Mouse (Mus musculus): Measurements from ENCODE around the gene Rpl13. TPM values are rescaled to one million over a fixed set of nuclear protein-coding genes. Genes with fewer than 3 reads are reported as not detected.
"Not testable (repeated sequence)": the region's sequence is repeated elsewhere in the genome, so short reads cannot be mapped to it uniquely, and the experiment has no call there.

Rpl13 gene
- 100 to 1,000 TPM; 706 to 750 TPM for total RNA-seq (2021)
- long read RNA-seq, experiment 1, transcript Rpl13-201 (6 exons, 780 nt) = major isoform, 1,129 of 1,180 reads
- long read RNA-seq, experiment 1, partial matches to known transcripts = 28 of 1,180 reads
- long read RNA-seq, experiment 1, other reads (novel, unspliced or antisense) = 22 of 1,180 reads
- long read RNA-seq, experiment 2, transcript Rpl13-201 (6 exons, 780 nt) = major isoform, 518 of 548 reads
- long read RNA-seq, experiment 2, partial matches to known transcripts = 21 of 548 reads
- long read RNA-seq, experiment 2, other reads (novel, unspliced or antisense) = 9 of 548 reads

DNA sequence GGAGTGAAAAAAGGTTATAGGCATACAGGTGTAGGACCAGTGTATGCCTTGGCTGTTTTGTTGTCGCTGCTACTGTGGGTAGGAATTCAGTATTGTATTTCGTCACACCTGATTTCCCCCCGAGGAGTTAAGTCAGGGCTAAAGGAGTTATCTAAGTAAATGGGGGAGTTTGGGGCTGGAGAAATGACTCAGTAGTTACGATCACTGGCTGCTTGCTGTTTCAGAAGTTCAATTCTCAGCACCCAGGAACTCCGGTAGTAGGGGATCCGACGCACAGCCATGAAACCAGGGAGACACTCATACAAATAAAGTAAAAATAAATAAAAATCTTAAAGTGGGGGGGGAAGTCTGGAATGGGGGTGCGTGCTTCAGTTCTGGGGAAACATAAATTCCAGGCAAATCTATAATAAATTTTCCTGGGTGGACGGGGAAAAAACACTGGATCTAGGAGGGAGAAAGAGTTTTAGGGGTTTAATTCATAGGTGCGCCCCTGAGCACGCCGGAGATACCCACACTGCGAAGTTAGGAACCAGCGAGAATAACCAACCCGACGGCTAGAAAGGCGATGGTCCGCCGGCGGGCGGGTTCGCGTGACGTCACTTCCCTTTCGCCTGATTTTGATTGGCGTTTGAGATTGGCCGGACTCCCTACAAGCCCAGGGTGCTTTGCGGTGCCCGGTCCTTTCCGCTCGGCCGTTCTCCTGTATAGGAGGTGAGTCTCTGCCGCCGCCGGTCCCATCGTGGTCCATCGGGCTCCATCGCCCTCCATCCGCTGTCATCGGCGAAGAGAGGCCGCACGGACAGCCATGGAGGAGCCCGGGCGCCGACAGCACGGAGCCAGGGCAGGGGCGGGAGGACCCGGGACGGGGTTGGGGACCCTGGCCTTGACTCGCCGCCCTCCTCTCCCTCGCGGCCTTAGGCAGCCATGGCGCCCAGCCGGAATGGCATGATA lies at the start of gene Rpl13:
Gene Rpl13 (plus strand): TSS at position 616 of the 951 bp plus-strand sequence.
- DNase-seq = peak; percentile 97 to 98

DNA sequence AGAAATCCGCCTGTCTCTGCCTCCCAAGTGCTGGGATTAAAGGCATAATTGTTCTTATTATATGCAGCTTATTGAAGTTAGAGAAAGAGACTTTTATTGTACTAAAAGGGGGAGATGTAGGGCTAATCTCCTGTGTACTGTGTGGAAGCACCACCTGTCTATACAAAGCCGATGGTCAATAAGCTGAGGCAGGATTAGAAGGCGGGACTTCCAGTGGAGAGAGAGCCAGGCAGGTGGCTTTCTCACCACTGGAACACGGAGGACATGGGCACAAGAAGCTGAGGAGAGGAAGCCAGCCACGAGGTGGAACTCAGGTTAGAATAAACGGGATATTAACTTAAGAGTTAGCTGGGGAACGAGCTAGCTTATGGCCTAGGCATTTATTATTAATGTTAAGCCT lies 39.4 kb upstream of the Rpl13 start, which contains the start of gene Spg7:
Gene Spg7 (plus strand): TSS at position 222 of the 400 bp plus-strand sequence.
- no peak for DNase-seq

DNA sequence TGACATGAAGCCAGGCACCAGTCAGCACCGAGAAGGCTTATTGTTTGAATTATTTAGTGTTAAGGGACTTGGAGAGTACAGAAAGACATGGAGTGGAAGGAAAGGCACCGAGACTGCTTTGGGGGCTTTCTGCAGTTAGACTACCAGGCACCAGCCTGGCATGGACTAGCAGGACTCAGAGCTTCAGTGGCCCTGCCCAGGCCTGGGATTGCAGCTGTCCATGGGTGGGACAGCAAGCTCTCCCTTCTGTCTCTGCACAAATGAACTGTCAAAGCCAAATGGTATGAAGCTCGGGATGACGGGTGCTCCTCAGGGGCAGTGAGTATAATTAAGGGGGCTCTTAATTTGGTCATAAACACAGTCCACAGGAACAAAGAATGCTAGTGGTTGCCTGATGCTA lies 38.1 kb upstream of the Rpl13 start:
- DNase-seq = no peak

DNA sequence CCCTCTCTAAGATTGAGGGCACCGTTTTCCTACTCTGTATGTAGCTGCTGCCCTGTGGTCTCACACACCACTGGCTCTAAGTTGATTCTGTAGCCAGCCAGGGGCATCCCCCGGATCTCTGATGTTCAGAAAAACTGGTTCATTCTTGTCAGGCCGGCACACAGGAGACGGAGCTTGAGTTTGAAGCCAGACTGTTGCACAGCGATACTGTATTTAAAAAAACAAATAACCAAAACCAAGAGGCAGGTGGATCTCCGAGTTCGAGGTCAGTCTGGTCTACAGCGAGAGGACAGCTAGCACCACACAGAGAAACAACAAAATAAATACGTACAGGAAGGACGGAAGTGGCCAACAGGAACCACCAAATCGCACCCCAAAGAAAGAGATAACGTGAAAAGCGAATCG lies 37.3 kb upstream of the Rpl13 start:
- DNase-seq = peak; percentile 15 to 33

DNA sequence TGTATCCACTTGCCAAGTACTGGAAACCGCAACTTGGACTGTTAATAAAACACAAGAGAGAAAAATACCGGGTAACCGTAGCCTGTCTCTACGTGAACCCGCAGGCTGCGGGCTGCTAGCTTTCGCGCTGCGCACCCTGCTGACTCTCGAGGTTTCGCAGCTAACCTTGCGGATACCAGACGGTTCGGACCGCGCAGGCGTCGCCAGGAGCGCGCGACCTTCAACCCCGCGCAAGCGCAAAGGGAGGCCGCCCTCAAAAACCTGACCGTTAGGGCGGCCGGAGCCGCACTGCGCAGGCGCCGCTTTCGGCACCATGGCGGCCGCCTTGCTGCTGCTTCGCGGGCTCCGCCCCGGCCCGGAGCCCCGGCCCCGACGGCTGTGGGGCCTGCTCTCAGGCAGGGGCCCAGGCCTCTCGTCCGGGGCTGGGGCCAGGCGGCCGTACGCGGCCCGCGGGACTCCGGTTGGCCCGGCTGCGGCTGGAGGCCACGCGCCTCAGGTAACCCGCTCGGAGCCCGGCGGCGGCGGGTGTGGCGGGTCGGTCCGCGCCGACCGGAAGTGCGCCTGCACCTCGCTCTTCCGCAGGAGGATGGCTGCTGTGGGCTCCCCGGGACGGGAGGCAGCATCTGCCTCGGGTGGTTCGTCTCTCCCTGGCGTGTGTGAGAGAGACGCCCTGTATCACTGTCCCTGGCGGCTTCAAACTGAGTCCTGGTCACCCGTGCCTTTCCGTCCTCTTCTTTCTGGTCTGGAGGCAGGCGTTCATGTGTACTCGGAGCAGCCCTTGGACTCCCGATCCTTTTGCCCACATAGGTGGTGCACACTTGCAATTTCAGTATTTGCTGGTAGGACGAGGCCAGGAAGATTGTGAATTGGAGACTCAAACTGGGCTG lies 36.7 kb upstream of the Rpl13 start:
- peak; percentile 97 for DNase-seq

DNA sequence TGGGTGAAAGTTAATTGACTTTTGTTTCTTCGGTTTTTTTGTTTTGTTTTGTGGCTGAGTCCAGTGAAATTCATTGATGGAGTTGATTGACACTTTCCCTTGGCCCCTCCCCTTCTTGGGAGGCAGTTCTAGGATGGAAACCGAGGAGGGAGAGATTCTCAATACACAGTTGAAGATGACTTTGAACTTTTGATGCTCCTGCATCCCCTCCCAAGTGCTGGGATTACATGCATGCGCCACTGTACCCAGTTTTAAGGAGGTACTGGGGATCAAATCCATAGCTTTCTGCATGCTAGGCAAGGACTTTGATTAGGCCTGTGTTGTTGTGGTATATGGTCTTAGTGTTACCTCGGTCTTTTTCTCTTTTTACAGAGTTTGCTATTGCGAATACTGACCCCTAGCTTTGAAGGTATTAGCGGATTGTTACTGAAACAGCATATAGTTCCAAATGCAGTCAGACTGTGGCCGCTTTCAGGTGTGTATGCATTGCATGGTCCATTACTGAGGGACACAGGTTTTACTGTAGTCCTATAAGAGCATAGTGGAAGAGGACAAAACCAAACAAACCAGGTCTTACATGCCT lies 36.0 kb upstream of the Rpl13 start:
- peak in 1 of 2 experiments; percentile 17 for DNase-seq

DNA sequence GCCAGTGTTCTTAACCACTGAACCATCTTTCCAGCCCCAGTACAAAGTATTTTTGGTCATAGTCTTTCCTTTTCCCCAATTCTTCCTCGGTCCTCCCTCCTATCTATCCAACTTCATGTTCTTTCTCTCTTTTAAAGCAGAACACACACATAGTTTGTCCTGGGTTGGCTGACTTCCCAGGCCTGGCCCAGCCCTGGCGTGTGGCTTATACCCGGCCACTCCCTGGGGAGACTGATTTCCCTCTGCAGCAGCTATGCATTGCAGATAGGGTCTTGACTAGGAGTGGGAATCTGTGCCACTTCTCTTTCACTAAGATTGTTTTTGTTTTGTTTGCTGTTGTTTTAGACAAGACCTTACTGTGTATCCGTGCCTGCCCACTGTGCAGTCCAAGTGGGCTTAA lies 31.0 kb upstream of the Rpl13 start:
- peak in 1 of 2 experiments; percentile 54 for DNase-seq

DNA sequence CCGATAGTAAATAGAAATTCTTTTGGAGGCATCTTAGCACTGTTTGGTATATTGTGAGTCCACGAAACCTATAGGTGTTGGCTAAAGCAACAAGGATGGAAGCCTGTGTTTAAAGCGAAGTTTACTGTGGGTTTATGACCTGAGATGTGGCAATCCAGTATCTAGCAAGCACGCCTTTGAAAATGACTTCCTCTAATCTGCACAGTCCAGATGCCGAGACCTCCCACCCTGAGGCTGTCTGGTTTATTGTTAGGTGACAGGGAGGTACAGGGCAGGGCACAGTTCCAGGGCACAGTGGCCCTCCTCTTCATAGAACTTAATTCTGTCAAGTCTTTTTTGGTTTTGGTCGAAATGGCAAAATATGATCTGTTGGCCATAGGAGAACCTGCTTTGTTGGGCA lies 24.9 kb upstream of the Rpl13 start:
- DNase-seq = no peak

DNA sequence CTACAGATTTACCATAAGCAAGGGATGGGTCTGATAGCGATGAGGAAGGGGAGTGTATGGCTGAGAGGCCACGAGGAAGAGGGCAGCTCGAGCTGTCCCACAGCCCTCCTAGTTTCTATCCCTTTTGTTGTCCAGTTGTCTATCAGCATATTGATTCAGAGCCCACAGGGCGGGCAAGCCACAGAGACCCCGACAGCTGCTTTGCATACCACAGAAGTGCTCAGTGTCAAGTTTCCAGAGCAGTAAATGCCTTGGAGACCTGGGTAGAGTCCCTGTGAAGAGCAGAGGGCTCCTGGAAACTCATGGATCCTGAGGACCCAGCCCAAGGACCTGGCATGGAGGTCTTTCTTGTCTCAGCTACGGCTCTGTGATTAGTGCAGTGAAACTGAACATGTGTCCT lies 19.2 kb upstream of the Rpl13 start:
- DNase-seq = no peak

DNA sequence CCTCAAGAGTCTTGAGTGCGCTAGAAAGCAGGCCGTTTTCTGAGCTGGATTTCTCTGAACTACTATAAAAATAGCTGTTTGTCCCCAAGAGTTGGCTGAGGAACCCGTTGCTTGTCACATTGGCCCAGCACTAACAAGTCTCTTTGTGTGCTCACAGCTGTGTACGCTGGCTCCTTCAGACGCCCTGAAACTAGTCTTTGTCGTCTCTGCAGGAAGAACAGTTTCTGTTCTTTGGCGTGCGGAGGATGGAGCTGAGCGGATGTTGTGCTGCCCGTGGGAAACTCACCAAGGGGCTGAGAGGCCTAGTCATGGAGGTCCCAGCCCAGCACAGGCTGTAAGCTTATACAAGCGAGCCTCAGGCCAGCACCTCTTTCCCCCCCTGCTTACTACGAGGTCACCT lies 18.5 kb upstream of the Rpl13 start:
- DNase-seq = no peak

DNA sequence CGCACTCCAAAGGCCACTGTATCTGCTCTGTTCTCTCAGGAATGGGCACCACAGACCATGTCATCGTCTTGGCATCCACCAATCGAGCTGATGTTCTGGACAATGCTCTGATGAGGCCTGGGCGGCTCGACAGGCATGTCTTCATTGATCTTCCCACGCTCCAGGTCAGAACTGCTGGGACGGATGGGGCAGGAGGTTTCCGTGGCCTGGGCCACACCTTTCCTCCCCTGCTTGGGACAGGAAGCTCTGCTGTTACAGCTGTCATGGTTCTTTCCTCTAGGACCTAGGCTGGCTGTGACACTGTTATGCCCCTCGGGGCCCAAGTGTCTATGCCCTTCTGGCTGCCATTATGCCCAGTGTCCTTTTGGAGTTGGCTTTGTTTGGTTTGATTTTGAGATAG lies 14.9 kb upstream of the Rpl13 start:
- no peak for DNase-seq

DNA sequence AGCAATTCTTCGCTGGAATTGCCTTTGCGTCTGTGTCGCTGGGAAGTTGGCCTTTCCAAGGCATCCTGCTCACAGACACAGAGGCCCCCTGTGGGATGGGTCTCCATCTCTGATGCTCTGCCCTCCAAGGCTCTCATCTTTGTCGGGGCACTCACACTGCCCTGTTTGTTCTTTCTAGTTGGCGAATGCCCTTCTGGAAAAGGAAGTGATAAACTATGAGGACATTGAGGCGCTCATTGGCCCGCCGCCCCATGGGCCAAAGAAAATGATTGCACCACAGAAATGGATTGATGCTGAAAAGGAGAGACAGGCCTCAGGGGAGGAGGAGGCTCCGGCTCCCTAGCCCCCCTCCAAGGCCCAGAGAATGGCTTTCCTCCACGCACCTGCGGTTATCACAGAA lies 4.9 kb upstream of the Rpl13 start:
- no peak for DNase-seq

DNA sequence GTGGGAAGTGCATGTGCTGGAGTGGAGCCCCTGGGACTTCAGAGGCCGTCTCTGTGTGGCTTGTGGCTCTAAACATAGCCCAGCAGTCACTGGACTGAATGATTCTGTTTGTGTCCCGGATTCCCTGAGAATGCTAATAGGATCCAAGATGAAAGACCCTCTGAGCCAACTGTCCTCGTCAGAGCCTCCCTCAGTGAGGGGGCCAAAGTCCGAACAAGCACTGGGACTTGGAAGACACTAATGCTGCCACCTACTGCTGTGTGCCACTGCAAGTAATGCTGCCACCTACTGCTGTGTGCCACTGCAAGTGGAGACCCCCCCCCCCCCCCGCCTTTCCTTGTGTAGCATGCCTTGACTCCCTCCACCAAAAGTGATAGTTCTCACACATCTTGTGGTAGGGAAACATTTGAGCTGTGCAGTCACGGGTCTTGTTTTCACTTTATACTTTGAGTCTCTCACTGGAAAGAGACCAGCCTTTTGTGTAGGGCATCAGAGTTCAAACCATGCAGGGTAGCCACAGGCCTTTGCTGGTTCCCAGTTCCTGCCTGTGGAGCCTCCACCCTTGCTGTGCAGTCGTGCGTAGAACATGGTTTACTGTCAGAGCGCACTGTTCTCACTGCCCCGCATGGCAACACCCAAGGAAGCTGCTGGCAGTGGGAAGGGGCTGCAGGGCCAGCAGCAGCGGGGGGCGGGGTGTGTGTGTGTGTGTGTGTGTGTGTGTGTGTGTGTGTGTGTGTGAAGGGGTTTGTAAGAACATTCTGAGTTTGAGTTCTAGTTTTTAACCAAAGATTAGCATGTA lies 4.2 kb upstream of the Rpl13 start:
- DNase-seq = peak in 1 of 2 experiments; percentile 55

DNA sequence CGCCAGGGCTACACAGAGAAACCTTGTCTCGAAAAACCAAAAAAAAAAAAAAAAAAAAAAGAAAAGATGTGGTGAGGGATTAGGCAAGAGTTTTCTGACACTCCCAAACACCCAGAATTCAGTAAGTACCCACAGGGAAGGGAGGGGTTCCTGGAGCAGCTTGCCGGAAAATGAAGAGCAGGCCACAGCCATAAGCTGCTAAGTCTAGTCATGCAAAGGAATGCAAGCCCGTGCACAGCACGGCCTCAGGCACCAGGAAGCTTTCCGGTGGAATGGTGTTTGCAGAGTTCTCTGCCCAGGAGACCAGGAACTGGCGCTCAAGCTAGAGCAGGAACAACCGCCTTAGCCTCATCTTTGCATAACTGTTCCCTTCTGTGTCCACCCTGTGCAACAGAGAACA lies 1.9 kb upstream of the Rpl13 start:
- no peak for DNase-seq

DNA sequence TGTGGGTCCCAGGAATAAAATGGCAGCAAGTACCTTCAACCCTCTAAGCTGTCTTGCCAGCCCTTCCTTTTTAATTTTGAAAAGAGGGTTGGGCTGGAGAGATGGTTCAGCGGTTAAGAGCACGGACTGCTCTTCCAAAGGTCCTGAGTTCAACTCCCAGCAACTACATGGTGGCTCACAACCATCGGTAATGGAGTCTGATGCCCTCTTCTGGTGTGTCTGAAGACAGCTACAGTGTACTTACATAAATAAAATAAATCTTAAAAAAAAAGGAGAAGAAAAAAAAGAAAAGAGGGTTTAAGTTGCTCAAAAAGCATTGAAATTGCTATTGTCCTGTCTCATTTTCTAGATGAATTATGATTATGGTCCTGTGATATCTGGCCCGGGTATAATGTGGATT lies 906 bp upstream of the Rpl13 start:
- no peak for DNase-seq

DNA sequence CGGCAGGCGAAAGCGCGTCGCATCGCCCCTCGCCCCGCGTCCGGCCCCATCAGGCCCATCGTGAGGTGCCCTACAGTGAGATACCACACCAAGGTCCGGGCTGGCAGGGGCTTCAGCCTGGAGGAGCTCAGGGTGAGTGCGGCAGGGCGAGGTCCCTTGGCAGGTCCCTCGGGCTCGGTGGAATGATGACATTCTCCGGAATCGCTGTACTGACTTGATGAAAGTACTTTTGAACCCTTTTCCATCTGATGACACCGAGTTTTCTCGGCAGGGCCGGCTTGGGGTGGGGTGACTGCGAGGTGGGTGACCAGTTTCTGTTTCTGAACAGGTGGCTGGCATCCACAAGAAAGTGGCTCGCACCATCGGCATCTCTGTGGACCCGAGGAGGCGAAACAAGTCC lies 705 bp downstream of the Rpl13 start:
- not testable (repeated sequence) for DNase-seq

DNA sequence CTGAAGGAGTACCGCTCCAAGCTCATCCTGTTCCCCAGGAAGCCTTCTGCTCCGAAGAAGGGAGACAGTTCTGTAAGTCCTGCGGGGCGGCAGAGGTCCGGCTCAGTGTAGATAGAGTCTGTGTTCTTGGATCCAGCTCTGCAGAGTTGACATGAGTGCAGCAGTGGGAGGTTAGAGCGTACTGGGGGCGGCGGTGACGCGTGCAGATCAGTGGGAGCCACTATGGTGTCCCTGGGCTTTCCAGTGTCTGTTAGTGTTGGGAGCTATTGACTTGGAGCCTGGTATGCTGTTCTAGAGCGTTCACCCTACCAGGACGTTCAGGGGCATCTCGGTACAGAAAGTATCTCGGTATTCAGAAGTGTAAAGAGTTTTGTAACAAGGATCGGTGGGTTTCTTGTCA lies 1.1 kb downstream of the Rpl13 start:
- DNase-seq = no peak

DNA sequence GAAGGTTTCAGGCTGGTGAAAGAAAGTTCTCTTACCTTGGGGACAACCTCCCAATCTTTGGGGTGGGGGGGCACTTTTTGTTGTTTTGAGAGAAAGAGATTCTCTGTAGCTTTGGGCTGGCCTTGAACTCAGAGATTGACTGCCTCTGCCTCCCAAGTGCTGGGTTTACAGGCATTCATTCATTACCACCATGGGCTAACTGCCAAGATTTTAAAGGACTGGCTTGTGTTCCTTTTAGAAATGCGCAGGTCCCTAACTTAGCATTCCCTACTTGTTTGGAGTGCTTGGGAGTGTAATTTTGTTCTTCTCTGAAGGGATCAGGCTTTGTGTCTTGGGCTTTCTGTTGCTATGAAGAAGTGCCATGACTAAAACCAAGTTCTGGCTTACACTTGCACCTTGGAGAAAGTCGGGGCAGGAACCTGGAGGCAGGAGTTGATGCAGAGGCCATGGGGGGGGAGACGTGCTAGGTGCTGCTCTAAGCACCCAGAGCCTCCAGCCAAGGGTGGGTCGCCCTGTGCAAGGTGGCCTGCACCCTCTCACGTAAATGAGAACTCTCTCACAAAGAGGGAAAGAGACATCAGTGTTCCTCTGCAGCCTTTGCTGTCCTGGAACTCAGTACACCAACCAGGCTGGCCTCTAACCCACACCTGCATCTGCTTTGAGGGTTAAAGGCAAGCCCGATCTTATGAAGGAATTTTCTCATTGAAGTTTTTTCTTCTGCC lies 2.1 kb downstream of the Rpl13 start:
- no peak for DNase-seq

DNA sequence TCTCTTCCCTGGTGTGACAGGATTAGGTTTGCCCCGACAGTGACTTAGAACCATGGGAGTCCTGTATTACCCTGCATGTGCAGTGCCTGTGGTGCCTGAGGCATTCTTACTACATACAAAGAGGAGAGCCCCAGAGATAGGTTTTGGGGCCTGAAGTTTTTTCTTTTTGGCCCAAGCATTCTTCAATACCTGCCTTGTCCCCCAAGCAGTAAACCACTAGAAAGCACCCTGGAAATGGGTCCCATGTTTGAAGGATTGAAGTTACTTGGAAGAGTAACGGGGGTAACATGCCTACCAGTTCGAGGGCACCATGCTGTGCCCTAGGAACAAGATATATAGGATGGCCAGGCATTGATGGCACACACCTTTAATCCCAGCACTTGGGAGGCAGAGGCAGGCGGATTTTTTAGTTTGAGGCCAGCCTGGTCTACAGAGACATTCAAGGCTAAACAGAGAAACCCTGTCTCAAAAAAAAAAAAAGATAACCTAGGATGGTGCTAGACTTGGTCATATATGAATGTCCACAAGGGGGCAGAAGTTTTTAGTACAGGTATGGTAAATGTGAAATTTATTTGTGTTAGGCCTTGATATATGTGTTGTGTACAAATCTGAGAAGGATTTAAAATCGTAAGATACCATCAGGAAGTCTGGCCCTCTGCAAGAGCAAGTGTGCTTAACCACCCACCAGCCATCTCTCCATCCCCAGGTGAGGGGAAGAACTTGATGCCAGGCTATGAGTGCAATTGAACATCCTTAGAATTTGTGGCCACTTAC lies 3.6 kb downstream of the Rpl13 start:
- DNase-seq = no peak

Data from adrenal gland, postnatal 36 days (tissue).